ENCODE assay signal across 9 mouse cellular contexts in genomic region chr7:44353601-44354340, GRCm38 (mm10). TPM values are rescaled to one million over a fixed set of nuclear protein-coding genes. Genes with fewer than 3 reads are reported as not detected.
DNase-seq lines count a peak whose midpoint lies in the region; ATAC-seq and TF ChIP-seq lines count a peak whose summit lies in the region.
"Had no signal": no experiment of that assay in that cellular context is flagged by ENCODE, and none has a peak within 500 bp of the region (broad histone marks: within the 10 kb centered on the region; RNA-seq: fewer than 3 reads in every experiment).

No protein-coding gene starts in this region.

- H3K4me1 ChIP-seq in intestine, embryonic 14.5 days (replicated peaks; ENCODE audit: control insufficient read depth, insufficient read depth, low read length) = peaks cover 35% of the 10 kb centered on the region
- peaks cover 58% of the 10 kb centered on the region for H3K4me1 ChIP-seq in neural tube, embryonic 13.5 days (replicated peaks)

- H3K9me3 ChIP-seq in intestine, embryonic 14.5 days (ENCODE audit: control insufficient read depth, low read length) = no peaks in the 10 kb centered on the region
- H3K9me3 ChIP-seq in neural tube, embryonic 13.5 days = no peaks in the 10 kb centered on the region

- no peak overlapping the region for H3K4me3 ChIP-seq in layer of hippocampus, adult 2 months
- peak overlapping the region; percentile 18; the same call in 1 of the 2 replicates for H3K4me3 ChIP-seq in intestine, embryonic 14.5 days (ENCODE audit: low read depth, low read length)
- H3K4me3 ChIP-seq in neural tube, embryonic 13.5 days = 0 out of 2 replicates have a peak overlapping the region, but pooled peaks have one; percentile 6

- DNase-seq in adrenal gland, postnatal 10 days = peak; percentile 59
- DNase-seq in adrenal gland, adult 2 months = no peak
- no peak for DNase-seq in layer of hippocampus, adult 2 months (ENCODE audit: low spot score in 2 of 2)
- no peak for DNase-seq in layer of hippocampus, postnatal 10 days (ENCODE audit: low spot score in 2 of 2)
- no peak for DNase-seq in intestine, embryonic 14.5 days (ENCODE audit: low spot score)
- no peak for DNase-seq in spleen, postnatal 10 days (ENCODE audit: low spot score in 2 of 2)
- DNase-seq in right cerebral cortex, postnatal 25 days = no peak

- peak overlapping the region; percentile 75 for H3K27ac ChIP-seq in layer of hippocampus, adult 2 months
- H3K27ac ChIP-seq in intestine, embryonic 14.5 days (ENCODE audit: low read depth) = no peak overlapping the region
- H3K27ac ChIP-seq in neural tube, embryonic 13.5 days (replicated peaks) = no peak overlapping the region

- no peaks in the 10 kb centered on the region for H3K36me3 ChIP-seq in intestine, embryonic 14.5 days (ENCODE audit: control insufficient read depth, insufficient read depth, low read length)
- peaks cover 43% of the 10 kb centered on the region for H3K36me3 ChIP-seq in neural tube, embryonic 13.5 days

- peaks cover 80% of the 10 kb centered on the region for H3K27me3 ChIP-seq in intestine, embryonic 14.5 days (replicated peaks; ENCODE audit: control insufficient read depth, insufficient read depth, low read length)
- H3K27me3 ChIP-seq in neural tube, embryonic 13.5 days = peaks cover 92% of the 10 kb centered on the region

- no peak overlapping the region for H3K9ac ChIP-seq in intestine, embryonic 14.5 days (ENCODE audit: low read length)
- no peak overlapping the region for H3K9ac ChIP-seq in neural tube, embryonic 13.5 days

- 3% methylated on average over 35 of the region's 35 CpGs for WGBS in intestine, embryonic 14.5 days
- 2% methylated on average over 35 of the region's 35 CpGs for WGBS in neural tube, embryonic 13.5 days

- peak overlapping the region; percentile 26 for H3K4me2 ChIP-seq in intestine, embryonic 14.5 days (ENCODE audit: low read length)
- H3K4me2 ChIP-seq in neural tube, embryonic 13.5 days = no peak overlapping the region

- ATAC-seq in intestine, embryonic 14.5 days (replicated peaks; ENCODE audit: low FRiP score, low TSS enrichment, low read depth) = no peak
- ATAC-seq in neural tube, embryonic 13.5 days (ENCODE audit: low read depth) = no peak

- TF ChIP-seq CTCF in layer of hippocampus, adult 2 months (conservative IDR thresholded peaks at IDR 0.05) = no peak

RNA-seq across cellular contexts. Expression of gene Syt3, which starts 30.1 kb away (rescaled TPM):
- total RNA-seq in adrenal gland, postnatal 10 days (2021) = 1 to 10 TPM; 2.5 to 4.2 TPM
- total RNA-seq in adrenal gland, adult 2 months (2021) = 1 to 10 TPM; 4.8 to 6.2 TPM
- 12.1 and 16.0 TPM in 2 replicates for polyA plus RNA-seq in adrenal gland, adult 2 months (2012; rRNA removed)
- total RNA-seq in layer of hippocampus, adult 2 months (2021) = 10 to 100 TPM; 89.4 to 95.9 TPM
- total RNA-seq in layer of hippocampus, postnatal 10 days (2021) = 10 to 100 TPM; 84.0 to 90.2 TPM
- 1.6 and 1.7 TPM in 2 replicates for polyA plus RNA-seq in intestine, embryonic 14.5 days (2014; fragmentation: Nextera tagmentation; extraction: Ambion mirVana)
- polyA plus RNA-seq in neural tube, embryonic 13.5 days (2015; fragmentation: Nextera tagmentation; extraction: Ambion mirVana) = 24.9 and 28.4 TPM in 2 replicates
- polyA plus RNA-seq: liver, embryonic 16.5 days had no signal

RNA-seq across cellular contexts. Expression of gene 1700008O03Rik, which starts 31.8 kb away (rescaled TPM):
- total RNA-seq in adrenal gland, postnatal 10 days (2021) = 1 to 10 TPM in 1 of 2 experiments, under 1 TPM in 1; 0.57 to 1.4 TPM
- total RNA-seq in adrenal gland, adult 2 months (2021) = 1 to 10 TPM in 1 of 2 experiments, under 1 TPM in 1; 0.66 to 1.2 TPM
- 1.6 and 2.3 TPM in 2 replicates for polyA plus RNA-seq in adrenal gland, adult 2 months (2012; rRNA removed)
- total RNA-seq in layer of hippocampus, adult 2 months (2021) = 1 to 10 TPM; 3.0 to 3.3 TPM
- total RNA-seq in layer of hippocampus, postnatal 10 days (2021) = 1 to 10 TPM; 4.3 to 5.0 TPM
- 1.5 and 1.6 TPM in 2 replicates for polyA plus RNA-seq in intestine, embryonic 14.5 days (2014; fragmentation: Nextera tagmentation; extraction: Ambion mirVana)
- 1.0 and 1.5 TPM in 2 replicates for polyA plus RNA-seq in neural tube, embryonic 13.5 days (2015; fragmentation: Nextera tagmentation; extraction: Ambion mirVana)

RNA-seq across cellular contexts. Expression of gene Shank1, which starts 43.7 kb away (rescaled TPM):
- total RNA-seq in adrenal gland, postnatal 10 days (2021) = 1 to 10 TPM; 4.3 to 6.3 TPM
- 1 to 10 TPM; 8.0 to 9.1 TPM for total RNA-seq in adrenal gland, adult 2 months (2021)
- 2.5 and 2.9 TPM in 2 replicates for polyA plus RNA-seq in adrenal gland, adult 2 months (2012; rRNA removed)
- 100 to 1,000 TPM; 647 to 698 TPM for total RNA-seq in layer of hippocampus, adult 2 months (2021)
- 100 to 1,000 TPM; 439 to 476 TPM for total RNA-seq in layer of hippocampus, postnatal 10 days (2021)
- 3.0 and 3.3 TPM in 2 replicates for polyA plus RNA-seq in intestine, embryonic 14.5 days (2014; fragmentation: Nextera tagmentation; extraction: Ambion mirVana)
- 26.5 and 27.7 TPM in 2 replicates for polyA plus RNA-seq in neural tube, embryonic 13.5 days (2015; fragmentation: Nextera tagmentation; extraction: Ambion mirVana)

RNA-seq across cellular contexts. Expression of gene Clec11a, which starts 47.1 kb away (rescaled TPM):
- total RNA-seq in adrenal gland, postnatal 10 days (2021) = 1 to 10 TPM; 4.2 to 5.4 TPM
- total RNA-seq in adrenal gland, adult 2 months (2021) = 1 to 10 TPM; 4.6 to 5.1 TPM
- 11.4 and 13.0 TPM in 2 replicates for polyA plus RNA-seq in adrenal gland, adult 2 months (2012; rRNA removed)
- 1 to 10 TPM; 3.0 to 3.5 TPM for total RNA-seq in layer of hippocampus, adult 2 months (2021)
- 1 to 10 TPM; 1.9 TPM for total RNA-seq in layer of hippocampus, postnatal 10 days (2021)
- 5.4 and 6.3 TPM in 2 replicates for polyA plus RNA-seq in intestine, embryonic 14.5 days (2014; fragmentation: Nextera tagmentation; extraction: Ambion mirVana)
- polyA plus RNA-seq in neural tube, embryonic 13.5 days (2015; fragmentation: Nextera tagmentation; extraction: Ambion mirVana) = 2.8 TPM in 2 replicates

Comparison
In these comparisons a context has a peak if more than half of its experiments do, and no peak if none do; other contexts are left out.
1. RNA of gene Syt3, which starts 30.1 kb away (total RNA-seq): 89.4 to 95.9 TPM in layer of hippocampus, adult 2 months and 84.0 to 90.2 TPM in layer of hippocampus, postnatal 10 days; 4.8 to 6.2 TPM in adrenal gland, adult 2 months and 2.5 to 4.2 TPM in adrenal gland, postnatal 10 days; every median in the first group is over 10 times any median in the second.
2. RNA of gene Shank1, which starts 43.7 kb away (total RNA-seq): 647 to 698 TPM in layer of hippocampus, adult 2 months and 439 to 476 TPM in layer of hippocampus, postnatal 10 days; 8.0 to 9.1 TPM in adrenal gland, adult 2 months and 4.3 to 6.3 TPM in adrenal gland, postnatal 10 days; every median in the first group is over 10 times any median in the second.